Mouse (Mus musculus) bone marrow, adult 2 months (tissue): ENCODE measurements around the gene Bcl2a1d.
"Not testable (repeated sequence)": the region's sequence is repeated elsewhere in the genome, so short reads cannot be mapped to it uniquely, and the experiment has no call there.

Source experiments
- CTCF ChIP-seq: fragments of 200-500 bp; IDR thresholded peaks from 2 replicates; pipeline ENCODE4 v1.5.1; 2011; ENCODE audit warnings: low read length, control low read depth; ENCODE audit not compliant: control insufficient read depth, insufficient read depth
- POLR2A ChIP-seq: fragments of 200-500 bp; IDR thresholded peaks from 2 replicates; pipeline ENCODE4 v1.6.1; 2011; ENCODE audit warnings: low read depth, mild to moderate bottlenecking, control low read depth, low read length, borderline replicate concordance; ENCODE audit not compliant: control insufficient read depth

DNA sequence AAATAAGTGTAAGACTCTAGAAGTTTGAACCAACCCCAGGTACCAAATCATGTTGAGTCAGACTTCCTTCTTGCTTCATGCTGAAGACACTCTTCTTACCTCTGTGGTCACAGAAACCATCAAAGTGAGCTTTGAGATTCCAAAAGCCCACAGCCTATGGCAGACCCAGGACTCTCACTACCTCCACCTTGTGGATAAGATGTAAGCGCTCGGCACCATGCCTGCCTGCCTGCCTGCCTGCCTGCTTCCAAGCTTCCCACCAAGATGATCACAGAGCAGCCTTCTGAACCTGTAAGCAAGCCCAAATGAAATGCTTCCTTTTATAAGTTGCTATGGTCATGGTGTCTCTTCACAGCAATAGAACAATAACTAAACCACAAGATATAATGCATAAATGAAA, 13.6 kb downstream of the Bcl2a1d start:
- TF ChIP-seq CTCF, POLR2A: not testable (repeated sequence)
